Mouse (Mus musculus) lung, adult 2 months (tissue): ENCODE results near the gene Vps8.

ENCODE experiments used
- CTCF ChIP-seq: fragments of 200-500 bp; IDR thresholded peaks from 2 replicates; pipeline ENCODE4 v1.5.1; 2011; ENCODE audit warnings: mild to moderate bottlenecking, low read length, control low read depth; ENCODE audit not compliant: insufficient read depth
- POLR2A ChIP-seq: fragments of 200-500 bp; IDR thresholded peaks from 2 replicates; pipeline ENCODE4 v1.6.1; 2011; ENCODE audit warnings: low read depth, mild to moderate bottlenecking, control low read depth, low read length, borderline replicate concordance; ENCODE audit errors: extremely low read depth

DNA sequence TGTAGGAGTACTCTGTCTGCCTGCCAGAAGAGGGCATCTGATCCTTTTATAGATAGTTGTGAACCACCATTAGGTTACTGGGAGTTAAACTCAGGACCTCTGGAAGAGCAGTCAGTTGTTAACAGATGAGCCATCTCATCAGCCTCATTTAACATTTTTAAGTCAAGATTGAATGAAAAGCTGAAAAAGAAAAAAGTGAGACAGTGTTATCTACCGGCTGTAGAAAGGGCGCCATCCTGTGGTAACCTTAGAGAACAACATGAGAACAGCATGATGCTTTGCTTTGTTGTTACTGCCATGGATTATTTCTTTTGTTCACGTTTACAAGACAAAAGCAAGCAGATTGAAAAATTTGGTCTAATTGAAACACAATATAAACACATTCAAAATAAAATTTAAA lies 10.6 kb downstream of the Vps8 start:
- TF ChIP-seq CTCF: no peak
- no peak for TF ChIP-seq POLR2A
